Mouse (Mus musculus): ENCODE results near the gene Alg12. TPM values are rescaled to one million over a fixed set of nuclear protein-coding genes. Genes with fewer than 3 reads are reported as not detected.
"Not testable (repeated sequence)": the region's sequence is repeated elsewhere in the genome, so short reads cannot be mapped to it uniquely, and the experiment has no call there.

The Alg12 gene
- polyA plus RNA-seq, 1 experiment from 2014 or later = 10.1 TPM

DNA sequence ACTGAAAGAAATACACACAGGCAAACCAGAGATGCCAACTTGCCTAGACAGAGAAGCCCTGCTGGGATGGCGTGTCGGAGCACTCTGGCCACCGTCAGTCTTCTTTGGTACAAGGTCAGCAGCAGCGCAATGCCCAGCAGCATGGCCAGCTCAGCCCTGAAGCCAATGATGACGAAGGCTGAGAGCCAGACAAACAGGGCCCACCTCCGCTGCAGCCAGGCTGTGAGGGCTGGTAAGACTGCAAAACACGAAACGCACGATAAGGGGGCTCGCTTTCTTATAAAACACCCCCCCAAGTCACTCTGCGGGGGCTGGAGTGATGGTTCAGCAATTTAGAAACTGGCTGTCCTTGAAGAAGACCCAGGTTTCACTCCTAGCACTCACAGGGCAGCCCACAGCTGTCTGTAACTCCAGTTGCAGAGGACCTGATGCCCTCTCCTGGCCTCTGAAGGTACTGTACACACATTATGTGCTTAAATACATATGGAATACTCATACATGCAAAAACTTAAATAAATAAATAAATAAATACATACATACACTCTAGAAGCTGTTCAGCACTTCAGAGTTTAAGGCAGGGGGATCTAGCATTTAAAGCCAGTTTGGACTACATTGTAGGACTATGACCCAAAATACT lies 4.6 kb downstream of the Alg12 start:
- Histone ChIP-seq H3K27ac (ENCODE audit: low read length) (no peak overlapping the region), H3K9ac (ENCODE audit: low read length) (no peak overlapping the region), H3K36me3 (ENCODE audit: control insufficient read depth, insufficient read depth) (peaks cover 16% of the 10 kb centered on the region), H3K9me3 (replicated peaks; ENCODE audit: control insufficient read depth, low read length) (no peaks in the 10 kb centered on the region), H3K4me2 (ENCODE audit: low read depth, low read length) (no peak overlapping the region), H3K4me1 (ENCODE audit: control insufficient read depth, insufficient read depth, low read length) (peaks cover 4% of the 10 kb centered on the region; the same call in 1 of the 2 replicates), H3K27me3 (ENCODE audit: control insufficient read depth, insufficient read depth, low read length) (no peaks in the 10 kb centered on the region), H3K4me3 (ENCODE audit: low read length) (no peak overlapping the region)
- 95% methylated on average over 11 of the region's 11 CpGs for WGBS
- no peak for ATAC-seq (replicated peaks; ENCODE audit: extremely low read depth, insufficient read depth, low FRiP score)

DNA sequence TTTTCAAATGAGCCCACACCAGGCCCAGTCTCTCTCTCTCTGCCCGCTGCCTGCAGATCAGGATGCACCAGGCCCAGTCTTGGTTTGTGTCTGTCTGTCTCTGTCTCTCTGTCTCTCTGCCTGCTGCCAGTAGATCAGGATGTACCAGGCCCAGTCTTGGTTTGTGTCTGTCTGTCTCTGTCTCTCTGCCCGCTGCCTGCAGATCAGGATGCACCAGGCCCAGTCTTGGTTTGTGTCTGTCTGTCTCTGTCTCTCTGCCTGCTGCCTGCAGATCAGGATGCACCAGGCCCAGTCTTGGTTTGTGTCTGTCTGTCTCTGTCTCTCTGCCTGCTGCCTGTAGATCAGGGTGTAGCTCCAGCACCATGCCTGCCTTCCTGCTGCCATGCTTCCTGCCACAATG lies 5.2 kb downstream of the Alg12 start:
- H3K4me2 ChIP-seq (ENCODE audit: low read depth, low read length); H3K27me3 ChIP-seq (ENCODE audit: control insufficient read depth, insufficient read depth, low read length); H3K4me3 ChIP-seq (ENCODE audit: low read length); H3K4me1 ChIP-seq (ENCODE audit: control insufficient read depth, insufficient read depth, low read length); ATAC-seq (replicated peaks; ENCODE audit: extremely low read depth, insufficient read depth, low FRiP score); H3K9ac ChIP-seq (ENCODE audit: low read length); H3K9me3 ChIP-seq (replicated peaks; ENCODE audit: control insufficient read depth, low read length); H3K27ac ChIP-seq (ENCODE audit: low read length): not testable (repeated sequence)
- H3K36me3 ChIP-seq (ENCODE audit: control insufficient read depth, insufficient read depth) = peaks cover 18% of the 10 kb centered on the region
- 89% methylated on average over 2 of the region's 2 CpGs for whole genome bisulfite sequencing

DNA sequence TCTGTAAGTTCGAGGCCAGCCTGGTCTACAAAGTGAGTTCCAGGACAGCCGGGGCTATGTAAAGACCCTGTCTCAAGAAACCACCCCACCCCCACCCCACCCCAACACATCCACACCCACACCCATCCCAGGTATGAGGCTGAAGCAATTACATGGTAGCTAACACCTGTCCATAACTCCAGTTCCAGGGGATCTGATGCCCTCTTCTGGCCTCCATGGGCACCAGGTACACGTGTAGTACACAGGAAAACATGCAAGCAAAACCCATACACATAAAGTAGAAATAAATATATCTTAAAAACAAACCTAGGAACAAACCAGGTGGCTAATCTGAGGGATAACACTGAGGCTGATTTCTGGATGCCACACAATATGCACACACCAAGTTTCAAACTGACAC lies 5.9 kb downstream of the Alg12 start:
- H3K4me1 ChIP-seq (ENCODE audit: control insufficient read depth, insufficient read depth, low read length) = peaks cover under 1% of the 10 kb centered on the region; the same call in 1 of the 2 replicates
- H3K9ac ChIP-seq (ENCODE audit: low read length) = no peak overlapping the region
- no peaks in the 10 kb centered on the region for H3K27me3 ChIP-seq (ENCODE audit: control insufficient read depth, insufficient read depth, low read length)
- whole genome bisulfite sequencing = 84% methylated on average over 3 of the region's 3 CpGs
- H3K27ac ChIP-seq (ENCODE audit: low read length) = no peak overlapping the region
- peaks cover 18% of the 10 kb centered on the region for H3K36me3 ChIP-seq (ENCODE audit: control insufficient read depth, insufficient read depth)
- H3K4me3 ChIP-seq (ENCODE audit: low read length) = no peak overlapping the region
- no peaks in the 10 kb centered on the region for H3K9me3 ChIP-seq (replicated peaks; ENCODE audit: control insufficient read depth, low read length)
- no peak overlapping the region for H3K4me2 ChIP-seq (ENCODE audit: low read depth, low read length)
- no peak for ATAC-seq (replicated peaks; ENCODE audit: extremely low read depth, insufficient read depth, low FRiP score)

DNA sequence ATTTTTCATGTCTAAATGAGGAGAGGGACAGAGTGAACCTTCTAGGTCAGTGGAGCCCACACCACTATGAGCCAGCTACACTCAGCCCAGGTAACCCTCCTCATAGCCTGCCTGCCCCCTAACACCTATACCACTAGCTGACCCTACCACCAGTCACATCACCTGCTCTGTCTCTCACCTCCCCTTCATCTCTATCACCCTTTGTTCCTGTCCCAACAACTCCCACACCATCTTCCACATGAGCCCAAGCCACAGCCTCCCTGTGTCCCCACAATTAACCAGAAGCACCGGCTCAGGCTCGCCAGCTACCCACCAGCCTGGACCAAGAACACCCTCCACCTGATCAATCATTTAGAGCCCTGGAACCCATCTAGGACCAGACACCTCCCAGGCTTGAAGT lies 8.7 kb downstream of the Alg12 start:
- Histone ChIP-seq H3K9me3 (replicated peaks; ENCODE audit: control insufficient read depth, low read length) (no peaks in the 10 kb centered on the region), H3K9ac (ENCODE audit: low read length) (no peak overlapping the region), H3K4me2 (ENCODE audit: low read depth, low read length) (no peak overlapping the region), H3K27ac (ENCODE audit: low read length) (no peak overlapping the region), H3K4me3 (ENCODE audit: low read length) (no peak overlapping the region), H3K36me3 (ENCODE audit: control insufficient read depth, insufficient read depth) (peaks cover 28% of the 10 kb centered on the region), H3K27me3 (ENCODE audit: control insufficient read depth, insufficient read depth, low read length) (no peaks in the 10 kb centered on the region), H3K4me1 (ENCODE audit: control insufficient read depth, insufficient read depth, low read length) (no peaks in the 10 kb centered on the region)
- WGBS = 80% methylated on average over 2 of the region's 2 CpGs
- no peak for ATAC-seq (replicated peaks; ENCODE audit: extremely low read depth, insufficient read depth, low FRiP score)

DNA sequence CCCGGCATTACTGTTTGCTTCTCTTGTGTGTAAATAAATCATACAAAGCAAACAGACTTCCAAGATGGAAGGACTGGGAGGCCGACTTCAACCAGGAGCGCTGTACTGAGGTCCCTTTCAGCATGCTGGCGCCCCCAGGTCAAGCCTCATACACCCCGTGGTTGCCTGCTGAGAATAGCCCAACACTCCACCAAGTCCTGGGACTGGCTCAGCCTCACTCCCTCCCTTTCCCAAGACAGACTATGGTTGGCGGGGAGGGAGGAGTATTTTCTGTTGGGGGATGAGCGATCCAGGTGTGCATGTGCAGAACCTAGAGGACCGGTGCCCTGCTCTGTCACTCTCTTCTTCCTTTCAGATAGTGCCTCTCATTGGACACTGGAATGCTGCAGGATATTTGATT lies 11.0 kb downstream of the Alg12 start:
- H3K9ac ChIP-seq (ENCODE audit: low read length) = no peak overlapping the region
- no peak overlapping the region for H3K4me3 ChIP-seq (ENCODE audit: low read length)
- ATAC-seq (replicated peaks; ENCODE audit: extremely low read depth, insufficient read depth, low FRiP score) = no peak
- H3K4me1 ChIP-seq (ENCODE audit: control insufficient read depth, insufficient read depth, low read length) = no peaks in the 10 kb centered on the region
- no peak overlapping the region for H3K4me2 ChIP-seq (ENCODE audit: low read depth, low read length)
- no peaks in the 10 kb centered on the region for H3K9me3 ChIP-seq (replicated peaks; ENCODE audit: control insufficient read depth, low read length)
- no peaks in the 10 kb centered on the region for H3K27me3 ChIP-seq (ENCODE audit: control insufficient read depth, insufficient read depth, low read length)
- 83% methylated on average over 8 of the region's 8 CpGs for WGBS
- H3K36me3 ChIP-seq (ENCODE audit: control insufficient read depth, insufficient read depth) = peaks cover 26% of the 10 kb centered on the region
- no peak overlapping the region for H3K27ac ChIP-seq (ENCODE audit: low read length)

DNA sequence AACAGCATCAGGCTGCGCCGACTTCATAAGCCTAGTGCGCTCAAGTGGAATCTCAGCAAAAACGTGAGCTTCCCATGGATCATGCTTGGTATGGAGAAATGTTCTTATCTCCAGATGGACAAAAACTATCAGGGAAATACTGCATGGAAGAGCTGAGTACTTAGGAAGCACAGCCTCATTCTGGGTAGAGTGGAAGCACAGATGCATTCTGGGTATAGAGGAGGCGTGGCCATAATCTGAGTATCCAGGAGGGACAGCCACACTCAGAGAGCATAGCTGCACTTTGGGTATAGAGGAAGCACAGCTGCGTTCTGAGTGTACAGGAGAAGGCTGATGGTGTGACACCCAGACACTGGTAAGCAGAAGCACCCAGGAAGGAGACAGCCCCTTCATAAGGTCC lies 16.8 kb downstream of the Alg12 start:
- no peaks in the 10 kb centered on the region for H3K4me1 ChIP-seq (ENCODE audit: control insufficient read depth, insufficient read depth, low read length)
- no peak overlapping the region for H3K4me3 ChIP-seq (ENCODE audit: low read length)
- no peak overlapping the region for H3K9ac ChIP-seq (ENCODE audit: low read length)
- no peaks in the 10 kb centered on the region for H3K9me3 ChIP-seq (replicated peaks; ENCODE audit: control insufficient read depth, low read length)
- H3K27me3 ChIP-seq (ENCODE audit: control insufficient read depth, insufficient read depth, low read length) = no peaks in the 10 kb centered on the region
- 83% methylated on average over 6 of the region's 6 CpGs for WGBS
- no peak overlapping the region for H3K4me2 ChIP-seq (ENCODE audit: low read depth, low read length)
- no peak for ATAC-seq (replicated peaks; ENCODE audit: extremely low read depth, insufficient read depth, low FRiP score)
- H3K36me3 ChIP-seq (ENCODE audit: control insufficient read depth, insufficient read depth) = peaks cover 21% of the 10 kb centered on the region
- no peak overlapping the region for H3K27ac ChIP-seq (ENCODE audit: low read length)

DNA sequence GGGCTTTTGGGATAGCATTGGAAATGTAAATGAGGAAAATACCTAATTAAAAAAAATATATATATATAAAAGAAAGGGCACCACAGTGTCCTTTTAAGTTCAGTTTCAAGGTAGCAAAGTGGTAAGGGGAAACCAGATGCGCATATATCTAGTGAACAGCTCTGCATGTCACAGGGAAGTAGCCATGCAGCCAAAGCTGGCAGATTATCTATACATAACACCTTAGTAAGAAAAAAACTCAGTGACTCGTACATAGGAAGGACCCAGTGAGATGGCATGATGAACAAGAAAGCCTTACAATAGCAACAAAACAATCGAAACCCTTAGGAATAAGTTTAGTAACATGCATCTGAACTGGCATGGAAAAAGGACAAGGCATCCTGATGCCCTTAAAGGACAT lies 17.2 kb downstream of the Alg12 start:
- WGBS = 80% methylated on average over 3 of the region's 3 CpGs
- no peak overlapping the region for H3K4me3 ChIP-seq (ENCODE audit: low read length)

DNA sequence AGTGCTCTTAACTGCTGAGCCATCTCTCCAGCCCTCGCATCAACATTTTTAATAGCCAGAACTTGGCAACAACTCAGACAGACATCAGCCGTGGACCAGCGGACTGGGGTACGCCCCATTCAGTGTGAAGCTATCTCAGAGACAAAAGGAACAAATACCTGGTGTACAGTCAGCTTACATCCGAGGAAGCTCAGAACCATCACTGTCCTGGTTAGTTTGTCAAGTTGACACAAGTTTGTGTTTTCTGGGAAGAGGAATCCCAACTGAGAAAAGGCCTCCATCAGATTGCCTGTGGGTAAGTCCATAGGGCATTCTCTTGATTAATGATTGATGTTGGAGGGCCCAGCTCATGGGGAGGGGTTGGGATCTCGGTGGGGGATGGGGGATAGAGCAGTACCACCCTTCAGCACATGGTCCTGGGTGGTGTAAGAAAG lies 18.2 kb downstream of the Alg12 start:
- Histone ChIP-seq H3K27me3 (ENCODE audit: control insufficient read depth, insufficient read depth, low read length) (no peaks in the 10 kb centered on the region), H3K4me3 (ENCODE audit: low read length) (no peak overlapping the region), H3K36me3 (ENCODE audit: control insufficient read depth, insufficient read depth) (peaks cover 15% of the 10 kb centered on the region), H3K27ac (ENCODE audit: low read length) (no peak overlapping the region), H3K9me3 (replicated peaks; ENCODE audit: control insufficient read depth, low read length) (no peaks in the 10 kb centered on the region), H3K4me2 (ENCODE audit: low read depth, low read length) (no peak overlapping the region), H3K9ac (ENCODE audit: low read length) (no peak overlapping the region), H3K4me1 (ENCODE audit: control insufficient read depth, insufficient read depth, low read length) (no peaks in the 10 kb centered on the region)
- ATAC-seq (replicated peaks; ENCODE audit: extremely low read depth, insufficient read depth, low FRiP score) = no peak
- WGBS = 77% methylated on average over 6 of the region's 6 CpGs

More for the DNA sequence above, 17.2 kb downstream of the Alg12 start:
- Histone ChIP-seq H3K27ac (ENCODE audit: low read length) (no peak overlapping the region), H3K9ac (ENCODE audit: low read length) (no peak overlapping the region), H3K36me3 (ENCODE audit: control insufficient read depth, insufficient read depth) (peaks cover 21% of the 10 kb centered on the region), H3K4me1 (ENCODE audit: control insufficient read depth, insufficient read depth, low read length) (no peaks in the 10 kb centered on the region), H3K27me3 (ENCODE audit: control insufficient read depth, insufficient read depth, low read length) (no peaks in the 10 kb centered on the region), H3K9me3 (replicated peaks; ENCODE audit: control insufficient read depth, low read length) (no peaks in the 10 kb centered on the region), H3K4me2 (ENCODE audit: low read depth, low read length) (no peak overlapping the region)
- no peak for ATAC-seq (replicated peaks; ENCODE audit: extremely low read depth, insufficient read depth, low FRiP score)

DNA sequence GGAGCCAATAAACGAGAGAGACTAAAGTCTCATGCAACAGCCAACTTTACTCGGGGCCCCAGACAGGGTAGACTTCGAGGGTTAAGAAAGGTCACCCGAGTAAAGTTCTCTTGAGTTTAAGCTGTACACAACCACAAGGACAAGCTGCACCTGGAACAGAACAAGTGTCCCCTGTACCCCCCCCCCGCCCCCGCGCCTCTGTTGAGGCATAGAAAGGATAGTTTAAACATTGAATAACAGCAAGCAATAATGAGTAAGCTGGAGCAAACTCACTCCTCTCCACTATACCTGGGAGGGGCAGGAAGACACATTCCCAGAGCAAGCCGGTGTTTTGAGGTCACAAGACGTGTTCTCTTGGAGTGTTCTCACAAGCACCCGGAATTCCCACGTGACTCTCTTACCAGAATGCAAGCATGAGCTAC lies 19.2 kb downstream of the Alg12 start:
- H3K4me1 ChIP-seq (ENCODE audit: control insufficient read depth, insufficient read depth, low read length) = no peaks in the 10 kb centered on the region
- H3K9me3 ChIP-seq (replicated peaks; ENCODE audit: control insufficient read depth, low read length) = no peaks in the 10 kb centered on the region
- no peaks in the 10 kb centered on the region for H3K27me3 ChIP-seq (ENCODE audit: control insufficient read depth, insufficient read depth, low read length)
- H3K9ac ChIP-seq (ENCODE audit: low read length) = no peak overlapping the region
- H3K36me3 ChIP-seq (ENCODE audit: control insufficient read depth, insufficient read depth) = peaks cover 7% of the 10 kb centered on the region; the same call in 1 of the 2 replicates
- 70% methylated on average over 11 of the region's 11 CpGs for WGBS
- H3K27ac ChIP-seq (ENCODE audit: low read length) = no peak overlapping the region
- ATAC-seq (replicated peaks; ENCODE audit: extremely low read depth, insufficient read depth, low FRiP score) = no peak
- H3K4me3 ChIP-seq (ENCODE audit: low read length) = no peak overlapping the region
- no peak overlapping the region for H3K4me2 ChIP-seq (ENCODE audit: low read depth, low read length)

Data from heart, embryonic 16.5 days (tissue).